Mouse (Mus musculus) intestine, postnatal 0 days (tissue): ENCODE results near the gene Mgp. TPM values are rescaled to one million over a fixed set of nuclear protein-coding genes. Genes with fewer than 3 reads are reported as not detected.

ENCODE experiments used
- ATAC-seq: fragments of 200-750 bp; cut with Nextera tagmentation; 2 replicates; pipeline ENCODE4 v1.8.0; 2017; ENCODE audit warnings: mild to moderate bottlenecking, moderate TSS enrichment, moderate library complexity
- H3K27ac ChIP-seq: fragments of 300-500 bp; sonication (generic); 2 replicates; pipeline ENCODE4 v1.5.1; 2014; ENCODE audit warnings: mild to moderate bottlenecking, low read depth, low read length, moderate library complexity
- H3K27me3 ChIP-seq: fragments of 300-500 bp; sonication (generic); replicated peaks from 2 replicates; pipeline ENCODE4 v1.6.1; 2014; ENCODE audit warnings: low read length, mixed read lengths; ENCODE audit not compliant: control insufficient read depth, insufficient read depth
- H3K36me3 ChIP-seq: fragments of 300-500 bp; sonication (generic); 2 replicates; pipeline ENCODE4 v1.6.1; 2014; ENCODE audit warnings: mild to moderate bottlenecking, moderate library complexity; ENCODE audit not compliant: control insufficient read depth, insufficient read depth
- H3K4me1 ChIP-seq: fragments of 300-500 bp; sonication (generic); replicated peaks from 2 replicates; pipeline ENCODE4 v1.6.1; 2014; ENCODE audit warnings: antibody characterized with exemption, low read length, mixed read lengths; ENCODE audit not compliant: control insufficient read depth, insufficient read depth
- H3K4me2 ChIP-seq: fragments of 300-500 bp; sonication (generic); replicated peaks from 2 replicates; pipeline ENCODE4 v1.6.1; 2014; ENCODE audit warnings: low read depth, mild to moderate bottlenecking, moderate library complexity
- H3K4me3 ChIP-seq: fragments of 300-500 bp; sonication (generic); 2 replicates; pipeline ENCODE4 v1.5.1; 2014; ENCODE audit warnings: low read depth, low read length
- H3K9ac ChIP-seq: fragments of 300-500 bp; sonication (generic); 2 replicates; pipeline ENCODE4 v1.6.1; 2014; ENCODE audit warnings: mild to moderate bottlenecking, low read depth, low read length
- H3K9me3 ChIP-seq: fragments of 300-500 bp; sonication (generic); 2 replicates; pipeline ENCODE4 v1.6.1; 2016; ENCODE audit warnings: mixed run types; ENCODE audit not compliant: control insufficient read depth
- CTCF ChIP-seq: sonication (generic); IDR thresholded peaks from 2 replicates; pipeline ENCODE4 v1.5.1; 2016; ENCODE audit warnings: low read depth, mild to moderate bottlenecking, control low read depth, antibody characterized with exemption, moderate library complexity
- WGBS: fragments of 180-500 bp; shearing (Covaris S2); extraction: QIAGEN DNeasy Blood & Tissue Kit; methylation state at CpG from one replicate; pipeline ENCODE4 v1.1.7; 2014; 5-methylcytosine and 5-hydroxymethylcytosine counted together
- polyA plus RNA-seq: library from polyadenylated mRNA; unstranded; fragments of >200 nt; fragmentation: Nextera tagmentation; extraction: Ambion mirVana; gene quantifications from 2 replicates; pipeline ENCODE4 v1.2.1, GENCODE M21; 2015

The Mgp gene
- polyA plus RNA-seq, 1 experiment from 2014 or later: 74.8 TPM

GRCm38 (mm10) chr6:136920320-136921257, 45.0 kb upstream of the Mgp start:
- no peaks in the 10 kb centered on the region for H3K4me1 ChIP-seq
- no peak overlapping the region for H3K9ac ChIP-seq
- no peak overlapping the region for H3K4me2 ChIP-seq
- H3K27ac ChIP-seq: no peak overlapping the region
- H3K4me3 ChIP-seq: no peak overlapping the region
- WGBS: 42% methylated on average over 16 of the region's 16 CpGs
- TF ChIP-seq CTCF: peak; percentile 91
- H3K9me3 ChIP-seq: no peaks in the 10 kb centered on the region
- H3K36me3 ChIP-seq: no peaks in the 10 kb centered on the region
- ATAC-seq: no peak
- H3K27me3 ChIP-seq: no peaks in the 10 kb centered on the region

- WGBS: 39% methylated on average over 2 of the region's 2 CpGs
- Histone ChIP-seq H3K27me3 (no peaks in the 10 kb centered on the region), H3K4me2 (no peak overlapping the region), H3K27ac (no peak overlapping the region), H3K4me3 (no peak overlapping the region), H3K36me3 (no peaks in the 10 kb centered on the region), H3K4me1 (peaks cover 5% of the 10 kb centered on the region; the same call in 1 of the 2 replicates), H3K9ac (no peak overlapping the region), H3K9me3 (no peaks in the 10 kb centered on the region)
- TF ChIP-seq CTCF: no peak
- no peak for ATAC-seq
Observed at GRCm38 (mm10) chr6:136917885-136918284, 42.3 kb upstream of the Mgp start.

- peaks cover 5% of the 10 kb centered on the region; the same call in 1 of the 2 replicates for H3K4me1 ChIP-seq
- WGBS: 85% methylated on average over 8 of the region's 8 CpGs
Observed at GRCm38 (mm10) chr6:136915721-136916395, 40.2 kb upstream of the Mgp start.

GRCm38 (mm10) chr6:136914234-136914633, 38.6 kb upstream of the Mgp start:
- Histone ChIP-seq H3K9me3 (no peaks in the 10 kb centered on the region), H3K4me1 (peaks cover 5% of the 10 kb centered on the region; the same call in 1 of the 2 replicates), H3K36me3 (no peaks in the 10 kb centered on the region), H3K27me3 (no peaks in the 10 kb centered on the region), H3K9ac (no peak overlapping the region), H3K4me3 (no peak overlapping the region), H3K4me2 (no peak overlapping the region), H3K27ac (no peak overlapping the region)
- no peak for TF ChIP-seq CTCF
- WGBS: 59% methylated on average over 6 of the region's 6 CpGs
- ATAC-seq: peak; percentile 55; the same call in 1 of the 2 replicates

More at GRCm38 (mm10) chr6:136915721-136916395, 40.2 kb upstream of the Mgp start:
- no peak for TF ChIP-seq CTCF
- H3K27me3 ChIP-seq: no peaks in the 10 kb centered on the region
- no peak overlapping the region for H3K27ac ChIP-seq
- H3K9ac ChIP-seq: no peak overlapping the region
- ATAC-seq: no peak
- H3K4me3 ChIP-seq: no peak overlapping the region
- H3K36me3 ChIP-seq: no peaks in the 10 kb centered on the region
- H3K4me2 ChIP-seq: no peak overlapping the region
- H3K9me3 ChIP-seq: no peaks in the 10 kb centered on the region

- Histone ChIP-seq H3K4me2 (peak overlapping the region; percentile 54), H3K27me3 (no peaks in the 10 kb centered on the region), H3K36me3 (no peaks in the 10 kb centered on the region), H3K4me3 (0 out of 2 replicates have a peak overlapping the region, but pooled peaks have one; percentile 5), H3K9ac (no peak overlapping the region), H3K27ac (no peak overlapping the region), H3K4me1 (peaks cover 5% of the 10 kb centered on the region; the same call in 1 of the 2 replicates), H3K9me3 (no peaks in the 10 kb centered on the region)
- TF ChIP-seq CTCF: no peak
- peak; percentile 65 for ATAC-seq
- 11% methylated on average over 18 of the region's 18 CpGs for WGBS
Observed at GRCm38 (mm10) chr6:136913384-136914126, 37.9 kb upstream of the Mgp start.
